Mouse (Mus musculus) naive thymus-derived CD4-positive, alpha-beta T cell, adult 2 months (primary cell): ENCODE data around the gene Gm6760.

Experiments
- DNase-seq: peaks from one replicate; pipeline ENCODE4 v3.0.0-alpha.2; 2011; ENCODE audit warnings: low read depth

Gene Gm6760

GRCm38 (mm10) chrX:64152098-64152497, at the start of gene Gm6760:
Gene Gm6760, minus strand, starts transcription at chrX:64152198.
- DNase-seq: no peak

GRCm38 (mm10) chrX:64181246-64181645, 29.2 kb upstream of the Gm6760 start:
- no peak for DNase-seq

- no peak for DNase-seq
Measured at GRCm38 (mm10) chrX:64173248-64173647, 21.2 kb upstream of the Gm6760 start, which contains the start of gene 3830417A13Rik. Gene 3830417A13Rik, plus strand, starts transcription at chrX:64173548.
